Mouse (Mus musculus) stomach, postnatal 0 days (tissue): ENCODE data around the gene Ltv1.

Experiments
- CTCF ChIP-seq: IDR thresholded peaks from 2 replicates; pipeline ENCODE4 v1.5.1; 2016; ENCODE audit warnings: antibody characterized with exemption, low read depth, mild to moderate bottlenecking, moderate library complexity
- EP300 ChIP-seq: optimal IDR thresholded peaks from 2 replicates; pipeline ENCODE3; 2016; ENCODE audit warnings: antibody characterized with exemption

DNA sequence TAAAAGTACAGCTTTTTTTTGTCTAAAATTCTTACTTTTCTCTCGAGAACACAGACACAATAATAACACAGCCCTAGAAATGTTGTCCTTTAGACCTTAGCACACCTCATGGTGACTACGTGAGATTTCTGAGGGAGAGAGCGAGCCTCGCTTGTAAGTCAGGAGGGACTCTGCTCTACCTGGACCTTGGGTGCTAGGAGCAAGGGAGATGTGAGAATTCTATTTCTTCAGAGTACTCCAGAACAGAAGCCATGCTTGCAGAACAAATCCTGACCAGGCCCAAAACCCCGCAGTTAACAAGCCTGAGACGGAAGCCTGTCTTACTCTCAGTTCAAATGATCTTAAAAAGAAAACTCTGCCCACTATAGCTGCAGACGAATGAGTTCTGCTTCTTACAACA, 37.7 kb upstream of the Ltv1 start:
- TF ChIP-seq CTCF (no peak), EP300 (no peak)
